Mouse (Mus musculus): ENCODE results near the gene Il9r.
A peak's percentile ranks its signal among the peaks of the same experiment; 100 is the strongest.

Il9r gene

GRCm38 (mm10) chr11:32200075-32200601 is at the start of gene Il9r:
Gene Il9r, minus strand, starts transcription at chr11:32200279.
- no peak for DNase-seq (ENCODE audit: low spot score)

DNA sequence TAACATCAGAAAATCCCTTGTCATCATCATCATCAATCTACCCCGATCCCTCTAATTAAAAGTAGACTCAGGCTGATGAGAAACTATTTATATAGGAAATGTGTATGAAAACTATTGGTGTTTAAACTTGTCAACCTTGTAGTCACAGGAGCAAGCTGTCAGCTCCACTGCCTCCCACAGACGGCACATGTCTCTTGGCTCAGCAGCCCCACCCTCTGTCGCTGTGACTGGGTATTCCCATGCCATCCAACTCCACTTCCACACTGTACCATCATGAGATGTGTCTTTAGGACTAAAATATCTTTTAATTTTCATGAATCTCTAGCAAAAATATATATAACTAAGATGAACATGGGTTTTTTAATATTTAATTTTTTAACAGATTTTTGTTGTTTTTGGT is 48.3 kb upstream of the Il9r start:
- no peak for DNase-seq (ENCODE audit: low spot score)

- peak; percentile 63 for DNase-seq (ENCODE audit: low spot score)
These were observed 47.0 kb upstream of the Il9r start for GRCm38 (mm10) chr11:32247068-32247467.

DNA sequence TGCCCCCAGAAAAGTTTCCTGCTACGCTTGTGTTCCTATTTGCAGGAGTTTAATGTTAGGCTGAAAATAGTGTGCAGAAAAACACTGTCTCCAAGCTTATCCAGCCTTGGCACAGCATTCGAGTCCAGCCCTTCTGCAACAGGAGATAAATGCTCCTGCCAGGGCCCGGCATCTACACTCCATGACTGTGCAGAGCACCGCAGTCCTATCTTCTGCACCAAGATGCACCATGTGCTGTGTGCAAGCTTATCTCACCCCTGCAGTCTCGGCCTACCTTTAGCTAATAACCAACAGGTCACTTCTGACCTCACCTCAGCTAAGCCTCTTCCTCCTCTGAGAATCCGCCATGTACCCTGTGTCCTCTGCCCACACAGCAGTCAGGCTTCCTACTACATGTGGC is 45.5 kb upstream of the Il9r start:
- peak; percentile 95 for DNase-seq (ENCODE audit: low spot score)

- DNase-seq (ENCODE audit: low spot score), result no peak
These were observed 44.5 kb upstream of the Il9r start for GRCm38 (mm10) chr11:32244617-32245016.

DNA sequence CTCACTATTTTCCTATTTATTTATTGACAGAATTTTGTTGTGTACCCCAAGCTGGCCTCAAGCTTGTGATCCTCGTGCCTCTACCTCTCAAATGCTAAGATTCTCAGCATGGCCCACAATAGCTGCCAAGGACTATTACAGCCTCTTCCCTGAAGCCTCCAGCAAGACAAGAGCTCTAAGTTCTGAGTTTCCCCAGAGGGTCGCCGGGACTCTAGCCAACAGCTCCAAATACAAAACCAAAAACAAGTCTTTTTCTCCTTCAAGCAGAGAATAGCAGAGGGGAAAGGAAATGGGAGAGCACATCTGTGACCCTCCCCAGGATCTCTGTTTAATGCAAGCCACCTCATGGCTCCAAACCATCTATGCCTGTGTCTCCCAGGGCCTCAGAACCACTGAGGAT is 44.0 kb upstream of the Il9r start:
- no peak for DNase-seq (ENCODE audit: low spot score)

GRCm38 (mm10) chr11:32243205-32243955 is 43.3 kb upstream of the Il9r start:
- DNase-seq (ENCODE audit: low spot score), result no peak

GRCm38 (mm10) chr11:32242209-32242608 is 42.1 kb upstream of the Il9r start:
- DNase-seq (ENCODE audit: low spot score), result no peak

- DNase-seq (ENCODE audit: low spot score), result no peak
These were observed 41.3 kb upstream of the Il9r start for GRCm38 (mm10) chr11:32241391-32241790.

DNA sequence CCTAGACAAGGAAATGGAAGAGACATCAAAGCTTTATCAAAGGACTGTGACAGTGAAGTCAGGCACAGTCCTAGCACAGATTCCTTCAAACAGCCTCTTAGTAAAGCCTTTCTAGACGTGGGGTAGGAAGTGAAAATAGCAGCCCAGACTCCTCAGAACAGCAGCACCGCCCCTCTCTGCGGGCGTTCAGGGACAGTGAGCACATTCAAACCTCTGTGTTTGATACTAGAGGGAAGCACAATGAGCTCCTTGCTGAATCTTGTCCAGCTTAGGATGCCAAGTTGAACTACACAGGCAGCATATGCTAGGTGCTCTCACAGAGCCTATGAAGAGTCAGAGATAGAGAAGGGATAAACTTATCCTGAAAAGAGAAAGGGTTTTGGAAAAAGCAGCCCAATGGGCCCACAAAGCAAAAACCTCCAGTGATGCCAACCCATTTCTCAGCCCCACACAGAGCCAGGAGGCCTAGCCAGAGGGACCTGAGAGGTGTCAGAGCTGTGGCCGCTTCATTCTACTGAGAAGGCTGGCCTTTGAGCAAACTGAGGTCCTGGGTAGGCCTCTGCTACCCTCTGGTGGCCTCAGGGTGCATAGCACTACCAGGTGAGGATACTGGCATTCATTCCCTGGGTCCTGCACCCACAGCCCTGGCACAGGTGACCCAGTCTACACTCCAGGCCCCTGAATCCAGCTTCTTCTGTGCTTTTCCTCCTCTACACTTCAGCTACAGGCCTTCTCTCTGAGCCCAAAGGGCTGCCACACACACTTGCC is 38.2 kb upstream of the Il9r start:
- peak; percentile 78 for DNase-seq (ENCODE audit: low spot score)

DNA sequence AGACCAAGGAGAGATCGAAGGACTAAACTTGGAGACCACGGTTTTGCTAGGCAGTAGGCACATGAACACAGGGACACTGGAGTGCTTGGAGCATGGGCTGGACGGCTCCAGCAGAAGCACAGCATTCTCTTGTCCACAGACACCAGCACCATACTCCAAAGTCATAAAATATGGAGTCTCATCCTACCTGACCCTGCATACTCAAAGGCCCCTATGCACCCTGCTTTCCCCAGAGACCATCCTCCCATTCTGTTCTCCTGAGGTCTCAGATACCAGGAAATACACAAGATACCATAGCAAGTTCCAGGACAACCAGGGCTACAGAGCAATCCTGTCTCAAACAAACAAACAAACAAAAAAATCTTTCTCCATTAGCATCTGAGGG is 37.3 kb upstream of the Il9r start:
- no peak for DNase-seq (ENCODE audit: low spot score)

- peak; percentile 70 for DNase-seq (ENCODE audit: low spot score)
These were observed 36.8 kb upstream of the Il9r start for GRCm38 (mm10) chr11:32236712-32237410.

GRCm38 (mm10) chr11:32236132-32236531 is 36.1 kb upstream of the Il9r start:
- no peak for DNase-seq (ENCODE audit: low spot score)

- no peak for DNase-seq (ENCODE audit: low spot score)
These were observed 35.6 kb upstream of the Il9r start for GRCm38 (mm10) chr11:32235646-32236045.

DNA sequence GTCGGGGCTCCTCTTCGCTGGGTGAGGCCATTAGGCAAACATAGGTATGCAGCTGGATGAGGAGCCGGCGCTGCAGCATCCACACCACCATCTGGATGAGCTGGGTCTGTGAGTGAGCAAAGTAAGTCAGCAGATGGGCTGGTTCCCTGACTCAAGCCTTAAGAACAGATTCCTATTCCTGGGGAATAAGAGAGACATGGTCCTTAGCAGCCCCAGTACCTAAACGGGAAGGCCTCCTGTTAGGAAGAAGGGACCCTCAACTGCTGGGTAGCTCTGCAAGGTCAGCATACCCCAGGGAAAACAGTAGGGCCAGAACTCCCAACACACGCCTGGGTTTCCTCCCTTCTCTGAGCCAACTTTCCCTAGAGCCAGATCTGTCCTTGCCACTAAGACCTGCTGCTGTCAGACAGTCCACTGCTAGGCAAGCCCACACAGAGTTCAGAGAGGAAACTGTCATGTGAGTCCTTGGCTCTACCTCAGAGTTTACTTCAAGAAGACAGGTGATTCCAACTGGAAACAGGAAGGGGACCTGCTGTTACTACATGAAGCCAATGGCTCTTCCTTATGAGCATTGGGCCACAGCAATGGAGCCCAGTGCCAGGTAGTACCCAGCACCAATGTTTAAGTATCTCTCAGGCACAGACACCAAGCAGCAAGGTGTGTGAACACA is 34.9 kb upstream of the Il9r start:
- DNase-seq (ENCODE audit: low spot score), result no peak

GRCm38 (mm10) chr11:32233895-32234294 is 33.8 kb upstream of the Il9r start:
- no peak for DNase-seq (ENCODE audit: low spot score)

DNA sequence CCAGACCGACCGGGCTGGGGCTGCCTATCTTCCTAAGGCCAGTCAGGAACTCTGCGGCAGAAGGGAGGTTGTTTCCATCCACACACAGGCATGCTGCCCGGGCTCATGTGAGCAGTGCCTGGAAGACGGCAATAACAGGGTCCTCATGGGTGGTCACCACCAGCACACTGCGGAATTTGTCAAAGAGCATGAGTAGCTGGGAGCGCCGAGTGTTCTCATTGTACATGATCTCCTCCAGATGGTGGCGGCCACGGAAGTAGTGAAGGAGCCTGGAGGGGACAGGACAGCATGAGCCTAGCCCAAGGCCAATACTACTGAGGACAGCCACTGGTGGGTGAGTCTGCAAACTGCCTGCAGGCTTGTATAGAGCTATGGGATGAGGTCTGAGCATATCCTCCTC is 32.8 kb upstream of the Il9r start:
- no peak for DNase-seq (ENCODE audit: low spot score)

DNA sequence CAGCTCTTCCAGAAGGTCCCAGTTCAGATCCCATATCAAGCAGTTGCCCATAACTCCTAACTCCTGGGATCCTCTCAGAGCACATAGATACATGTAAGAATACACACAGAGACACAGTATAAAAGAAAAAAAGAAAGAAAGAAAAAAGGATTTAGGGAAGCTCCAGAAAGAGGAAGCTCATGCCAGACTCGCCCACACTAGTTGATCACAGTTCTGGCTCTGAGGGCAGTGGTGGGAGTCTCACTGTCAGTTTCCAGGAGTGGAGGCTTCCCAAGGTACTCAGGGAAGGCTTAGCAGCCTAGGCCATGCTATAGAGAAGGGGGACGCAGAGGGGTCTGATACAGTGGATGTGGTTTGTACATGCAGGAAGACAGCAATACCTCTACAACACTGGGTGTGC is 31.0 kb upstream of the Il9r start:
- DNase-seq (ENCODE audit: low spot score), result no peak

DNA sequence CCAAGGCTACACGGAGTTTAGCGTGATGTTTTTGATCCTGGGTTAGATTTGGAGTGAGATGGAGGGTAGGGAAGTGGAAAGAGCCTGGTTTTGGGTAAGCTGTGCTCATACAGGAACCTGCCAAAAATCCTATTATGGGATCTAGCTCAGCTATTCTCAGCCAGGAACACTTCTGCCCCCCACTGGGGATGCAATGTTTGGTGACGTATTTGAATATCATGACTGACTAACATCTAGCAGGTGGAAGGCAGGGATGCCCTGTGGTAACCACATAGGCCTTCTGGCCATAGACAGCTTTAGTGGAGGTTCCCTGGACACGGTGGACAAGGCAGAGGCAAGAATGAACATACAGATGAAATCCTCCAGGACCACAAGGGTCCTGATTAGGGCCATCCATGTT is 30.1 kb upstream of the Il9r start:
- no peak for DNase-seq (ENCODE audit: low spot score)

GRCm38 (mm10) chr11:32228292-32228845 is 28.3 kb upstream of the Il9r start:
- DNase-seq (ENCODE audit: low spot score), result no peak

DNA sequence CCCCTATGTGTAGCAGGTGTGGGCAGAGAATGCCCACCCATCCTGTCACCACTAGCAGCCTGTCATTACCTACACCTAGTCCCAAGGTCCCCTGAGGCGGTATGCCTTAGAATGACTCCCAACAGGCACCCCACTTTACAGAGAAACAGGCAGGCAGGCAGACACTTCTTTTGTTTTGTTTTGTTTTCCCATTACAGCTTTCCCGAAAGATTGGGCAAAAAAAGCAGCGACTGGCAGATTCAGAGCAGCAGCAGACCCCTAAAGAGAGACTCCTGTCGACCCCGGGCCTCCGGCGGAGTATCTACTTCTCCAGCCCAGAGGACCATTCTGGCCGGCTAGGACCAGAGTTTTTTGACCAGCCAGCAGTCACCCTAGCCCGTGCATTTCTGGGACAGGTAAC is 27.5 kb upstream of the Il9r start:
- DNase-seq (ENCODE audit: low spot score), result no peak

DNA sequence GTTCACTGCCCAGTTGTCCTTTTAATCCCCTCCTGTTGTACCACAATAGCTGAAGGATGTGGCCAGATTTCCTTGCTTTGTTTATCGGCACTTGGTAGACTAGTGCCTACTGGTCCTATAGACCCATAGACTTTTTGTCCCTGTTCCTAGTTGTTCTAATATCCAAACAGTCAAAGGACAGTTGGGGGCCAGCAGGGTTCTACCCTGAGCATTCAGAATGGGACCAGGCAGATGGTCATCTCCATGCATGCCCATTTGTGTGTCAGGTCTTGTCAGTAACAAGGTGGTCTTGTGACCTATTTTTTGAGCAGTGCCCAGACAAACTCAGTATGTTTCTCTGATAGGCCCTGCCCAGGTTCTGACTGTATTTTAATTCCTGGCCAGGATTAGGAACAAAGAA is 27.0 kb upstream of the Il9r start:
- no peak for DNase-seq (ENCODE audit: low spot score)

Data from c-Kit-positive CD71-positive TER-119-positive erythroid progenitor cells, embryonic 14.5 days (primary cell).